Mouse (Mus musculus) bone marrow macrophage, adult 2 months (primary cell): ENCODE results near the gene Nrxn2.

ENCODE experiments used
- CTCF ChIP-seq: IDR thresholded peaks from 2 replicates; pipeline ENCODE4 v1.5.1; 2012; ENCODE audit warnings: low read depth, mild to moderate bottlenecking, low read length, moderate library complexity
- POLR2A ChIP-seq: IDR thresholded peaks from 2 replicates; pipeline ENCODE4 v1.6.1; 2012; ENCODE audit warnings: mild to moderate bottlenecking, low read depth, low read length, borderline replicate concordance

- TF ChIP-seq POLR2A, result no peak
- TF ChIP-seq CTCF, result no peak
Observed at GRCm38 (mm10) chr19:6393637-6394036, 24.9 kb upstream of the Nrxn2 start.
